Mouse (Mus musculus) thymus, postnatal 4 days (tissue): ENCODE results near the gene Tnfaip8l3.
A peak's percentile ranks its signal among the peaks of the same experiment; 100 is the strongest.
"Not testable (repeated sequence)": the region's sequence is repeated elsewhere in the genome, so short reads cannot be mapped to it uniquely, and the experiment has no call there.

Experiments
- DNase-seq: peaks from one replicate; pipeline ENCODE4 v3.0.0; 2021

The Tnfaip8l3 gene

GRCm38 (mm10) chr9:54068032-54068649, at the start of gene Tnfaip8l3:
Gene Tnfaip8l3 (minus strand): TSS chr9:54068388.
- peak; percentile 9 for DNase-seq

DNA sequence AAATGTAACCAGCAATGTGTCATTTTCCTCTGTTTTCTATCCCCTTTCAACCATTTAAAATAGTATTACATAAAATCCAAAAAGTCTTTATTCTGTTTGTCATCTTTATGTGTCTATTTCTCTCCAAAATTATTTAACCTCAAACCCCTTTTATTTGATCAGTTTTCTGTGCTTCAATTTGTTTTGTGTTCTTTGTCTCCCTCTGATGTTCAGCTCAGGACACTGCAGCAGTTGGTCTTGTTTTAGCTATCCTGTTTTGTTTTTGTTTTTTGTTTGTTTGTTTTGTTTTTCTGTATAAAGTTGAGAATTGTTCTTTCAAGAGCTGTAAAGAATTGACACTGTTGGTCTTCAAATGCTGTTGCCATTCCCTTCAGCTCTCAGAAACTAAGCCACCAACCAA, 44.5 kb upstream of the Tnfaip8l3 start:
- no peak for DNase-seq

GRCm38 (mm10) chr9:54098636-54099035, 30.4 kb upstream of the Tnfaip8l3 start:
- DNase-seq, result no peak

DNA sequence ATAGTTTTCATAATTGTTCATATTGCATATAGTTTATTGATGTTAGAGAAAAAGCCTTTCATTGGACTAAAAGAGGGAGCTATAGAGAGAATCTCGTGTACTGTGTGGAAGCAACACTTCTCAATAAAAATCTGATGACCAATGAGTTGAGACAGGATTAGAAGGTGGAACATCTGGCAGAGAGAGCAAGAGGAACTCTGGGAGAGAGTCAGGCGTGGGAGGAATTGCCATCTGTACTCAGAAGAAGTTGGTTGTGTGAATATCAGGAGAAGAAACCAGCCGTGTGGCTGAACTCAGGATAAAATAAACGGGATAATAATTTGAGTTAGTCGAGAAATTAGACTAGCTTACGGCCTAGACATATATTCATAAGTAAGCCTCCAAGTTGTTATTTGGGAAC, 28.9 kb upstream of the Tnfaip8l3 start:
- no peak for DNase-seq

DNA sequence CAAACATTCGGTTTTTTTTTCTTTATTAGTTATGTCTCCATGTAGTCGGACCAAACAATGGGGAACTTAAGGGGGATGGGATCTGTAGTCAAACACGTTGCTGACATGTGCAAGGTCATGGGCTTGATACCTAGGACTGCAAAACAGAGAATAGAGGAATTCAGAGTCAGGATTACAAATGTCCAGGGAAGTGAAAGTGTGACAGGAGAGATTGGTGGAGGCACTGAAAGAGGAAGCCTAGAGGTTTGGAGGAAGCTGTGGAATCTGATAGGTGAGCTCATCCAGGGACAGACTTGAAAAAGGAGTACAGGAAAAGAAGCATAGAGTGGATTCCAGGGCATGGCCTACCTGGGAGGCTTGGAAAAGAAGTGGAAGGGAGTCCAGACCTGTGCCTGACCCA, 16.1 kb upstream of the Tnfaip8l3 start:
- DNase-seq, result no peak

GRCm38 (mm10) chr9:54077740-54078139, 9.6 kb upstream of the Tnfaip8l3 start:
- no peak for DNase-seq

- no peak for DNase-seq
These were observed 6.7 kb upstream of the Tnfaip8l3 start for GRCm38 (mm10) chr9:54074901-54075300.

DNA sequence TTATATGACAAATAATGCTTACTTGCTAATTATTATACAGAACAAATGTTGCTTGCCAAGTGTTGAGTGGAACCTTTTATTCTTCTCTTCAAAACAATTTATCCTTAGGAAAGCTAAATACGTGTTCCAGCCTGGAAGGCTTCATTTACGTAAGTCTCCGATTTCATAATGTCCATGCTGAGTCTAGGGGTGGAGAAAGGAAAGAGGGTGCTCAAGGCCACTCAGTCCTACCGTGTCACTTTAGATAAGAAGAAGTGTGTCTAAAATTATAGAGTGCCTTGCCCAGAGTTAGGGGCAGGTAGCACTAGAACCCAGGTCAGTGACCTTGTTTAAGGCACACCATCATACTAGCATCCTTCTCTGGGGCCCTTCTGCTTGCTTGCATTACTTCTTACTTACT, 5.5 kb upstream of the Tnfaip8l3 start:
- DNase-seq, result no peak

DNA sequence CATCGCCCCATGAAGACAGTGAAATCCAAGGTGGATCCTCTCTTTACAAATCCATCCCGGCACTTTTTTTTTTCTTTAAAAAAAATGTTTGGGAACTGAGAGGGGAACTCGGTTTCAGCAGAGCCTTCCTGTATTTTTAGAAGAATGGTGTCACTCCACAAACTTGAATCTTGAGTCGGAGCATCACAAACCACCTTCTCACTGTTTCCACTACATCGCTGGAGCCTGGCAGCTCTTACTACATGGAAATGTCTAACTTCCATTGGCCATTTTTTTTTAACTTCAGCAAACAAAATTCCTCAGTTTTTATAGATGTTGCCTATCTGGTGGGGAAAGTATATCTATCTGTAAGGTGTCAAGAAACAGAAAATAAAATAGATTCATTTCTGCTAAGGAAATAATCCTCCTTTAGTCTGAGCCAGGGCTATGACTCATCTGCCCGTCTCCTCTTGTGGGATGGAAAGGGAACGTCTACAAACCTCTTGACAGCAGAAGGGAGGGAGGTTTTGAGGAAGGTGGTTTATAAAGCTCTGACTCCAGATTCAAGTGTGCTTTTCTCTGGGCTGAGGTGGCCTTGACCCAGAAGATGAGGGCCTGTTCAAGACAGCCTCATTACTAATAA, 3.4 kb upstream of the Tnfaip8l3 start:
- DNase-seq, result no peak

DNA sequence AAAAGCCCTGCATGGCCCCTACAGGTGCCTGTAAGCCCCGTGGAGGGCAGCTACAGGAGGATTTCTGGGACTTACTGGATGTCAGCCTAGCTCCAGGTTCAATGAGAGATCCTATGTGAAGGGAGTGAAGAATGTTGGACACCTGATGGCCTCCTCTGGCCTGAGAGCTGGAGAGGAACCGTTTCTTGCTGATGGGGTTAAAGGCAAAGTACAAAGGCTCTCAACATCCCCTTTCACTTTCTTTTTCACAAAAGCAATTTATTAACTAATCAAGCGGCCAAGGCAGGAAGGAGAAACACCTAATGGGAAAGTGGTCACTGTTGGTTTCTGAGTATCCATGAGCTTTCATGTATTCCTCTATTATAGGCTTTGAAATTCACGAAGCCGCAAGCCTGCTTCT, 1.0 kb upstream of the Tnfaip8l3 start:
- DNase-seq, result no peak

GRCm38 (mm10) chr9:54068777-54069176, 589 bp upstream of the Tnfaip8l3 start:
- DNase-seq, result peak; percentile 10

GRCm38 (mm10) chr9:54067642-54068031, 551 bp downstream of the Tnfaip8l3 start:
- no peak for DNase-seq

GRCm38 (mm10) chr9:54064836-54065235, 3.4 kb downstream of the Tnfaip8l3 start:
- no peak for DNase-seq

GRCm38 (mm10) chr9:54063655-54064054, 4.5 kb downstream of the Tnfaip8l3 start:
- DNase-seq, result no peak

- DNase-seq, result no peak
These were observed 6.5 kb downstream of the Tnfaip8l3 start for GRCm38 (mm10) chr9:54061666-54062065.

DNA sequence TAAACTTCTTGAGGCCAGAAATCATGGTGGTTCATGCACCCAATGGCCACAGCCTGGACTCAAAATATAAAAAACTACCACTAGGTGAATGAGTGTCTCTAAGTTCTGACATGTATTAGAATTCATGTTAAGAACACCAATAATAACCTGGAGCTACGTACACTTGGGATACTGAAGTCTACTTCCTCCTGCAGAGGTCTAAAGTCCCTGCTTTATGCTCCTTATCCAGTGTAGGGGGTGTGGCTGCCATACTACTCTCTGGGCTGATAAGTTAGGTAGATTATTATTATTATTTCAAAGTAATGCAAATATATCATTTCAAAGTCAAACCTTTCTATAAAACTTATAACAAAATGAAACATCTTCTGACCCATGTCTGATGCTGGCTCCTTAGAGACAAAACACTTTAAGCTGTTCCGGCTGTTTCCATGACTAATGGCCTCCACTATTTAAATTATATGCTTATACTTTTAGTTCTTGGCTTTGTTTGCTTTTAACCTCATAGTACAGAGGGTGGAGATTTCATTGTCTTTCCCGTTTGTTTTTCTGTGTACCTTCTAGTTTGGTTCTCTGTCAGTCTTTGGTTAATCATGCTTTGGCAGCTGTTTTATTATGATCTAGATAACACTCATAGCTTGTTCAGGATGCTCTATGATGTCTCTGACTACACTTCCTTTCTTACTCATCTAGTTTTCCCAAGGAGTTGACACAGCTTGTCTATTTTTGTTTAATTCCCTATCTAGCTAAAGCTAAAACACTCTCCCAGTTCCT, 16.7 kb downstream of the Tnfaip8l3 start:
- no peak for DNase-seq

GRCm38 (mm10) chr9:54048978-54049377, 19.2 kb downstream of the Tnfaip8l3 start:
- DNase-seq, result no peak

GRCm38 (mm10) chr9:54043067-54043466, 25.1 kb downstream of the Tnfaip8l3 start:
- no peak for DNase-seq

DNA sequence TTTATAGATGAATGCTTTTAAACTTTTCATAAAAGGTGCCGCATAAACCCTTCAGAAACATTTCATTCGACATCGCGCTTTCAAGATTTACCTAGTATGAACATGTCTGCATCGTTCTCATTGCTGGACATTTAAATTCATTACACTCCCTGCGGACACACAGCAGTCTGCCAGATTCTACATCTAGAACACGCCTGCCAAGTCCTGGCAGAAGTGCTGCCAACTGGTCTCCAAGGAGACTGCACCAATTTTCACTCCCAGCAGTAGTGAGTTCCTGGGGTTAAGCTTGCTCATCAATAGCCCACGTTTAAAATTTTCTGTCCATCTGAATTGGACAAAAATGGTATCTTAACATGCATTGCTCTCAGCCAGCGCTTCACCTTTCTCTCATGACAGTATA, 30.5 kb downstream of the Tnfaip8l3 start:
- no peak for DNase-seq

DNA sequence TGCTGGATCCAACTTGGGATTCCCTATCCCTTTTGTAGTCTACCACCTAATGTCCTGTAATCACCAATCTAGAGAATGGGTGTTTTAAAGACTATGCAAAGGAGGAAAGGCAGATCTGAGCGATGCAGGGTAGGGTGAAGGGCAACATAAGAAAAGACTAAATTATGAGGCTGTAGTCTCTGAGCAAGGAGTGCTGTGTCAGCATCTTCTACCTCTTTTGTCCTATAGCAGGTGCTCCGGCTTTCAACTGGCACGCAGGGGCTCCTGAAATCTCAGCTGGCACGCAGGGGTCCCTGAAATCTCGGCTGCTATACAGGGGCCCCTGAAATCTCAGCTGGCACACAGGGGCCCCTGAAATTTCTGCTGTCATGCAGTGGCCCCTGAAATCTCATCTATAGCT, 33.5 kb downstream of the Tnfaip8l3 start:
- DNase-seq, result no peak

DNA sequence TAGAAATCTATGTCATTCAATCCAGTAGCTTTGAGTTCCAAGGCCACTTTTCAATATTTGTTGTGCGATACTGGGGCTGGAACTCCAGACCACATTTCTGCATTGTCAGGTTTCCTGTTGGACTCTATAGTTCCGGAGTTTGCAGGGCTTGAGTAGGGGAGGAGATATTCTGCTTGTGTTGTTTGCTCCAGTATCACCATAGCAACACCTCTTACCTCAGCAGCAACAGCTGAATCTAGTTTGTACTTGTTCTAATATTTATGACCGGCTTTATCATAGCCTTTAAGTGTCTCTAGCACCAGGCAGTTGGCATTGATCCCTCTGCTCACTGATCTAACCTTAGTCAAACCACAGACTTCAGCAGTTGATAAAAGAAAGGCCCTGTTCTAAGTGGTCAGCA, 45.4 kb downstream of the Tnfaip8l3 start:
- no peak for DNase-seq

DNA sequence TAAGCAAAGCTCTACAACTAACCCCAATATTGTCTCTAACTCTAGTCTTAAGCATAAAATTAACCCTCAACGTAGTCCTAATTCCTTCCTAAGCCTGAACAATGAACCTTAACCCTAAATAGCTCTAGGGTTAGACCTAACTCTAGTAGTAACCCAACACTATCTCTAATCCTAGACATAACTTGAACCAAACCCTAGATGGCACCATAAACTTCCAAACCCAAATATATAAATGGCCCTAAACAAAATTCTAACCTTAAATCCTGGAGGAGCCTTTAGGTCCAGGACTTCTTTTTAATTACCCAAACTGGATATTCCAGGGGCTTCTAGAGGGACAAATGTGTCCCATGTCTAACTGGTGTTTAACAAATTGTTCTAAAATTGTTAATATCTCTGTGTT, 73.7 kb downstream of the Tnfaip8l3 start:
- DNase-seq, result no peak

GRCm38 (mm10) chr9:53992567-53992966, 75.6 kb downstream of the Tnfaip8l3 start:
- DNase-seq, result not testable (repeated sequence)

GRCm38 (mm10) chr9:53990921-53991320, 77.3 kb downstream of the Tnfaip8l3 start:
- peak; percentile 28 for DNase-seq
